Mouse (Mus musculus): ENCODE measurements around the gene Nim1k. TPM values are rescaled to one million over a fixed set of nuclear protein-coding genes. Genes with fewer than 3 reads are reported as not detected.
"Not testable (repeated sequence)": the region's sequence is repeated elsewhere in the genome, so short reads cannot be mapped to it uniquely, and the experiment has no call there.

The Nim1k gene
- total RNA-seq, 2 experiments from 2014 or later = 0.86 to 1.2 TPM

DNA sequence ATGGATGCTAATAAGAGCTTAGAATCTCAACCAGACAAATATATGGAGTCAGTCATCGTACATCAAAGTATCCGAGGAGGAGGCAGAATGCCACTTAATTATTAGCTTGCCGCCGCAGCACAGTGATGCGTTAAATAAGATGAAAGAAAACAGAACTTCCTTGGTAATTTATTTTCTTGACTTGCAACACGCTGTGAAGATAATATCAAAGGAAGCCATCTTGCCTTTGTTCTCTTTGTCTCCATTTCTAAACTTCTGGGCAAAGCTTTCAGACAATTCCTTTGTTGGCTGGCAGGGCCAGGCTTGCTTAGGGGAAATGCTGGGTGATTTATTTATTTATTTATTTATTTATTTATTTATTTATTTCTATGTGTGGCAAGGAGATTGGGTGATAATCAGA, 24.2 kb downstream of the Nim1k start:
- intact Hi-C loops (cut with DNase I) = no loop called here

DNA sequence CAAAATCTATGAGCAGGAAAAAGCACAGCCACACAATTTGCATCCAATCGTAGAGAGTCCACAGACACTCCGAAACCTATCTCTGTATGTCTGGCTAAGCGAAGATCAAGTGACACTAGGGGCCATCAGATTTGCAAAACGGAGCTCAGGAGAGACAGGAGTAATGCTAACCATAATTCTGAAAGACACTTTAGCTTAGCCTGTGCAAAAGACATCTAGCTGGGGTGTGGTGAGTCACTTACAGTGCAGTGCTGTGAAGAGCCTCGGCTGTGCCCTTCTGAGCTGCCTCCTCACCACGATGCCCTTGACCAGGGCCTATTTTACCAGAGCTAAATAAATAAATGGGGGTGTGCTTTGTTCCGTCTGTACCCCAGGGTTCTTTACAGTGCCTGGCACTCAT, 26.3 kb downstream of the Nim1k start:
- intact Hi-C loops (cut with DNase I) = no loop called here
- no peak for DNase-seq

More for the DNA sequence above, 24.2 kb downstream of the Nim1k start:
- DNase-seq = no peak

DNA sequence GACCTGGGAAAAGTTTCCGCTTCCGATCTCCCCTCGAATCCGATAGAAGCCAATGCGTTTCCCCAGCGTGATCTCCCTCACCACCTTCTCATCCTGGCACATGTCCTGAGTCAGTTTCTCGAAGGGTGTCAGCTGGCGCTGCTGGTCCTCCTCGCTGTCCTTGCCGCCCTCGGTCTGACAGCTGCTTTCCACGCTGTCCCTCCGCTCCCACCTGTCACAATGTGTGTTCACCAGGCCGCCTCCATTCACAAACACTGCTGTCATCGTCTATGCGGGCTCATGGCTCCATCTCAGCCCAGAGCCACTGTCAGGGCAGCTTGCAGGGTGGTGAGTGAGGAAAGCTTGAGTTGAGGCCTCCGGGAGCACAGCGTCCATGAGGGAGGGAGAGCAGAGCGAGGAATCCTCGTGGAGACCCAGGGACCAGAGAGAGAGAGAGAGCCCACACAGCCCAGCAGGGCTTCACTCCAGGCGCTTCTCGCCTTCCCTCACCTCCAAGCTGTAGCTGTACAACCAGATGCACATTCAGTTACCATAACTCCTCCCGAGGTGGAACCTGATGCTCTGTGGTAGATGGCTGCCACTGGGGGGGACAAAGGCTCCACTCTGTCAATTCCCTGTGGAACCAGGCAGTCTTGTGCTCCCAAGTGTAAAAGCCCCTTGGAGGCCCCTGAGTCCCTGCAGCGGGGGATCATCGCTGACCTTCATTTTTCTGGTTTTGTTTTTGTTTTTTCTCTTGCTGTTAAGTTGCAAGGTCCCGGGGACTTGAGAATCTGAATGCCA, 27.9 kb downstream of the Nim1k start:
- intact Hi-C loops (cut with DNase I) = no loop called here
- no peak for DNase-seq

DNA sequence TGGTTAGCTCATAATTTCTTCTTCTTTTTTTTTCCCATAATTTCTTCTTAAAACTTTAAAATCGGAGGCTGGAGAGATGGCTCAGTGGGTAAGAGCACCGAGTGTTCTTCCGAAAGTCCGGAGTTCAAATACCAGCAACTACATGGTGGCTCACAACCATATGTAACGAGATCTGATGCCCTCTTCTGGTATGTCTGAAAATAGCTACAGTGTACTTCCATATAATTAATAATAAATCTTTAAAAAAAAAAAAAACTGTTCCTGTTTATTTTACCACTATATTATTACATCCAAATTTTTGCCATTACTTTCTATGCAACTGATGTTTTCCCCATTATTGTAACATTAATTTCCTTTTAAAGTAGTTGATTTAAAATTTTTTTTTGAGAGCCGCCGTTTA, 31.1 kb downstream of the Nim1k start:
- no peak for DNase-seq
- intact Hi-C loops (cut with DNase I) = loop anchor here (2.0 kb wide), 1 partner anchor 84 kb away; no protein-coding TSS in a partner anchor

DNA sequence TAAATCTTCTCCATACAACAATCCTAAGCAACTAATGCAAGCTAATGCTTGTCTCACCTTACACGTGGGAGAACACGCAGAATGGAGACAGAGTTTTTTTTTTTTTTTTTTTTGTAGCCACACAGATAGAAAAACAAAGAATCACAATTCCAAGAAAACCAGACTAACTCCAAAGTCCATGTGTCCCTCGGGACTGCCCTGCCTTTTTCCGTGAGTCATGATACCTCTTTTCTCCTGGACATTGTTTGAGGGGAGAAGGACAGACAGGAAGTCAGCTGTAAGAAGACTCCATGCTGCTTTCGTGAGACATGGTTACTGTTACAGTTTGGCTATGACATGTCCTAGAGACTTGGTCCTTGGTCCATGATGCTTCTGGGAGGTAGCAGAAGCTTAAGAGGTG, 32.3 kb downstream of the Nim1k start:
- no peak for DNase-seq
- intact Hi-C loops (cut with DNase I) = no loop called here

DNA sequence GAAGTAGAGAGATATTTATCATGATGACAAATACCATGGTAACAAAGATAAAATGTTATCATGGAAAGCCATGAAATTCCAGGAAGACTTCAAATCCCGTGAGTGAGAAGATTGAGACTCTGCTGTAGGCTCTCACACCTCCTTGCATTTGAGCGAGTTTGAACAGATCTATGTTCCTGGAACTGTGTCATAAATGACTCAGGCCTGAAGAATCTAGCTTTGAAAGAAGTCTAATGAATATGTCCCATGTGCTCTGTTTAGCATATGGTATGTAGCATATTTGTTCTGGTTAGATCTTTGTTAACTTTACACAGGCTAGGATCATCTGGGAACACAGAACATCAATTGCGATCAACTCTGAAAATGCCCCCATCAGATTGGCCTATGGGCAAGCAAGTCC, 33.2 kb downstream of the Nim1k start:
- intact Hi-C loops (cut with DNase I) = no loop called here

DNA sequence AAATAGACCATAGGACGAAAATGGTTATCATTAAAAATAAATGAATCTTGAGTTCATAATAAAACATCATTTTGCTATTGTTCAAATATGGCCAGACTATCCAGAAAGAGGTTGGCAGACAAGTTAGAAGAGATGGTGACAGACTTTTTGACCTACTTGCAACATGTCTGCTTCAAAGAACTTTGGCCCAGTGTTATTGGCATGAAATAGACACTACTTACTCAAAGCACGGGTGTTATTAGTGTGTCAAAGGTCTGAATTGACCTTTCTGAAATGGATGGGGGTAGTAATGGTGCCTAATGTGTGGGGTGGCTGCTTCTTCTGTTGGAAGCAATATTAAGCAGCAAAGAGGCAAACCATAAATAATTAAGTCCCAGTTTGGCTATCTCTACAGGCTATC, 39.6 kb downstream of the Nim1k start:
- no peak for DNase-seq
- intact Hi-C loops (cut with DNase I) = no loop called here

More for the DNA sequence above, 33.2 kb downstream of the Nim1k start:
- DNase-seq = no peak

DNA sequence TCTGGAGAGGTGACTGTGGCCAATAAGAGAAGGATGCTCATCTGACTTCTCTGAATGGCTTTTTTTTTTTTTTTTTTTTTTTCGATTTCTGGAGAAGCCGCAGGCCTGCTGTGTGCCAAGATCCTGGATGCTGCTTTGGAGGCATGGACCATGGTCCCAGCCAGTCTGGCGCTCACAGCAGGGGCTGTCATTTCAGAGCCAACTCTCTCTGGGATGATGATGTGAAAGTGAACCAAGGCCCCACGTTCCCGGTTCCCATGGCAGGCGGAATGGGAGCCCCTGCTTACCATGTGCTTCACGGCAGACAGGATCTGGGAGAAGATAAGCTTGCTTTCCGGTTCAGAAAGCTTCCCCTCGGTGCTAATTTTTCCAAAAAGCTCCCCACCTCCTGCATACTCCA, 41.9 kb downstream of the Nim1k start:
- DNase-seq = no peak
- intact Hi-C loops (cut with DNase I) = no loop called here

DNA sequence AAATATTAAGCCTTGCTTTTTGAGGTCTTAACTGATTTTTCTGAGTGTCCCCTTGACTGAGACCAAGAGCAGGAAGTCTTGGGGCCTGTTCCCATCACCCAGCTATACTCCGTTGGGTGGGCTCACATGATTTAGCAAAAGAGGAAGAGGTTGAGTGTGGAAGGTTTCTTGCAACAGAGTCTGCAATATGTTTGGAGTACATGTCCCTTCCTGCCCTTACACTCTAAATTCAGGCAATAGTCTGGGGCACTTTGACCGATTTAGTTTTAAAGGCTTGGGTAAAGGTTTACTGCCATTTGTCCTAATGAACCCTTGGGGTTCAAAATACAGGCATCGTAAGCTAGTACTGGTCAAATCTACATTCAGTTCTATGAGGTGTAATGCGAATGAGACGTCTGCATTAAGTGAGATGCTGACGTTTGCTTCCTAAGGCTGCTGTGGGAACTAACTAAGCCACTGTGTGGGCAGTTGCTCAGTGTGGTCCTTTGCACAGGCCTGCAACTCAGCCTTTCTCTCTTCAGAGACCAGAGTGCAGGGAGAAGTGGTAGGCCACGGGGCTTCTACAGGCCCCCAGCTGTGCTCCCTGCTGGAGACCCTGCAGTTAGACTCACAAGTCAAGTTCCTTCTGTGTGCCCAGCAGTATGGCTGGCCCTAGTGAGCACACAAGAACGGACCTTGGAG, 42.4 kb downstream of the Nim1k start:
- intact Hi-C loops (cut with DNase I) = no loop called here
- DNase-seq = no peak

DNA sequence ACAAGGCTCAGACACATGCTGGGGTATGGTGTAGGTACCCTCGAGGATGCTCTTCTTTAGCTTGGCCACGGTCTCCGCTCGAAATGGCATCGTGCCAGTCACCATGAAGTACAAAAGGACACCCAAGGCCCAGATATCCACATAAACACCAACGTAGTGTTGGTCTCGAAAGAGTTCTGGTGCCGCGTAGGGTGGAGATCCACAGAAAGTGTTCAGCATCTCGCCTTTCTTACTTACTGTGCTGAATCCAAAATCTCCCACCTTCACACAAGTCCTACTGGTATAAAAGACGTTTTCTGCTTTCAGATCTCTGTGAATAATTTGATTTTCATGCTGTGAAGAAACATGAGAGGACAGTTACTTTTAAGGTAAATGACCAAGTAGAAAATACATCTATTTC, 43.2 kb downstream of the Nim1k start:
- intact Hi-C loops (cut with DNase I) = no loop called here
- DNase-seq = no peak

DNA sequence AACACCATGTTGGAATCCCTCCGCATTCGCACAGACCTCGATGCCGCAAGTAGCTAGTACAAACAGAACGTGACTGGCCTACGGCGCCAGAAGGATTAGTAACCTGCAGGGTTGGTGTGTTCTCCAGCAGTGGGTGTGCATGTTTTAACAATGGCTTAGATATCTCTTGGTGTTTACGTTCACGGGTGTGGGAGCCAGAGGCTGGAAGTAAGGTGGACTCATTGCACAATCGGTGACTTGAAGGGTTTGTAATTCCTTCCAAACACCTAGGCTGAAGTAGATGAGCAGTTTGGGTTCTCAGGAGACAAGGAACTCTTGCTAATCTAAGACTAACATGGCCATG, 45.4 kb downstream of the Nim1k start:
- no peak for DNase-seq
- intact Hi-C loops (cut with DNase I) = no loop called here

DNA sequence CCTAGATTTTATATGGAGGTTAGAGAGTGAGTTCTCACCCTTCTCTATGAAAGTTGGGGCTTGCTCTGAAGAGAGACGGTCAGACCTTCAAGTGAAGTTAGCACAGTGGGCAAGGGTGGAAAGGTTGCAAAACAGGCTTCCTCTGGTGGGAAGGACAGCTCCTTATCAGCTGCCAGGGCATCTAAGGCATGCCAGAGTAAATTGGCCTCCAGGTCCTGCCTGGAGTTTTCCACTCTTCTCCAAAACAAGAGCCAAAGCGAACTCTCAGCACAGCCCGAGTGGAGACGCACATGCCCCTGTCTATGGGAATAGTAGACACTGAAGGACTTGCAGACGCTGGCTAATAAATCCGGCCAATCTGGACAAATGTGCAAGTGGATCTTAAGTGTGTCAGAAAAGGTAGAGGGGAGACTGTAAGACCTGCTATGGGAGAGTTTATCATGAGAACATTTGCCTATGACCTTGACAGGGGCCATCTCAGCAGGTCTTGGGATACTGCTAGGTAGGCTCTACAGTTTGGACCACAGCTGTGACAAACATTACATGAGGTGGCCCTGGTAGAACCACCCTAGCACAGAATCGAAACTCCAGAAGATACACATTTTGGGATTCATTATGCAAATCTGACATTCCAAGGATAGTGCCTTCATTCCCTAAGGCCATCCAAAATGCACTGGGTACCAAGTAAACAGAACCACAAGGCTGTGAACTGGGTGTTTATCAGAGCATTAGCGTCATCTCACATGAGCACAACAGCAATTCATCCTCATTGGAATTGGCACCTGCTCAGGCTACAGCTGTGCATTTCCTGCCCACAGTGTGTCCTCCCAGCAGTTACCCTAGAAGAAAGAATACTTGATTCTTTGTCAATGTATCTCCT, 46.1 kb downstream of the Nim1k start:
- no peak for DNase-seq
- intact Hi-C loops (cut with DNase I) = no loop called here

DNA sequence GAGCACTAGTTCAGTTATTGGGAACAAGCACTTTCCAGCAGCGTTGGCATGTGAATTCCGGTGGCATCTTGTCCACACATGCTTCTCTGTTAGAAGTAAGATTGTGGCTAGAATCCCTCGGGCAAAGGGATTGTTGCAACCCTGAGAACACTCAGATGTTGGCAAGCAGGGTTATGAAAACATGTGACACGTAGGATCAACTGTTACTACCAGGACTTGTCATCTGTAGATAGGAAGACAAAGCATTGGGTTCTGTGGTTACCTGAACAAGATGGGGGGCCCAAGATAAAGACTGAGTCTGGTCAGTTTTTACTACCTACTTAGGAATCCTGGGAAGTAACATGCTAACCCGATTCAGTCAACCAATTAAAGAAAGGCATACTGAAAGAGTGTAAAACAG, 46.7 kb downstream of the Nim1k start:
- no peak for DNase-seq
- intact Hi-C loops (cut with DNase I) = no loop called here

DNA sequence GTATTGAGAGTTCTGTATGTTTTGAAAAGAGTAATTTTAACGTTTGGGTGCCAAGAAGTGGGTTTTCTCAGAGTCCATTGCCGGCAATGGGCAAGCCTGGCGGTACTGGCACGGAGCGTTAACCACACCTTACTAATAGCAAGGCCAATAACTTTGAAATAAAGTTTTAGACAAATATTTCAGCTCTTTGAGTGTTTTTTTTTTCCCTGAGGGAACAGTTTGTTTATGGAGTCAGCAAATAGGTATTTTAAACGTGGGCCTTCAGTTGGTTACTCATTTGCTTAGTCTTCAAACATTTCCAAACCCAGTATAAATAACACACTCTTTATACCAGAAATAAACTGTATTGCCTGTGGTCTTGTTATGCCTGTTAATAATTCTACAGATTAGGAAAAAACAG, 47.8 kb downstream of the Nim1k start:
- intact Hi-C loops (cut with DNase I) = no loop called here
- no peak for DNase-seq

DNA sequence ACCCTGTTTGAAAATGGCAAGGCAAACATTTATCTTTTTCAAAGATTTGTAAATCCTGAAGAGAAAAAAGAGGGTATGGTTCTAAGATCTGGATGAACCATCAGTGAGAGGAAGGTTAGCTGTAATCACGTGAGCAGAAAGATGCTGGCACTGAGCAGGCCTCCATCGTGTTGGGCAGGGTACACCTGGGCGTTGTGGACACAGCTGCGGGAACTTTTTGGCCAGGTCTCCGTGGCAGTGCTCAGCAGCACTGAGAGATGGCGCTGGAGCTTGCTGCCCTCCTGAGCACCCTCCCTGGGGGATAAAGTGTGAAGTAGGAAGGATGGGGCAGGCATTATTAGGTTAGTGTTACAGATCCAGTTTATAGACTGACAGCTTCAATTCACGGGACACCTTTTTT, 48.7 kb downstream of the Nim1k start:
- intact Hi-C loops (cut with DNase I) = no loop called here
- DNase-seq = no peak

DNA sequence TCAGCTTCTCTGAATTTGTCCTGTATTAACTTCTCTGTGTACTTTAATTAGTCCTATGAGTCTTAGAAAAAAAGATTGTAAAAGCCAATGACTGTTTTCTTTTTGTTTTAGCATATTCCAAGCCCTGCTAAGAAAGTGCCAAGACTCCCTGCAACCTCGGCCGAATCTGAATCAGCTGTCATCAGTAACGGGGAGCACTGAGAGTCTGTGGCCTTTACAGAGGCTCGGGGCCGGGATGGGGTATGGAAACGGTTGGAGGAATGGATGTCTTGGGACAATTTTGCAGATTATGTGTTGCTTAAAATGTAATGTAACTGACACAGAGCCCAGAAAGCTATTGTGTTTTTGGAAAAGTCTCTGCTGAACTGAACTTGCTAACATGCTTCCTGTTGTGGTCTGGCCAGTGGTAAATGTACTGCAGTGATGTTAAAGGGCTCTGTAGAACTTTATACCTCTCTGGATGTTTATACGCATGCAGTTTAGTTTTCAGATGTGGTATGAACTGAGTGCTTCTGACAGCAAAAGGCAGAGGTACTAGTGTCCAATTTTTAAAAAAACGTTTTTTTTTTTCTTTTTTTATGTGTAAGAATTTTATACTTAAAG, 49.3 kb downstream of the Nim1k start:
- DNase-seq; intact Hi-C loops (cut with DNase I): not testable (repeated sequence)

DNA sequence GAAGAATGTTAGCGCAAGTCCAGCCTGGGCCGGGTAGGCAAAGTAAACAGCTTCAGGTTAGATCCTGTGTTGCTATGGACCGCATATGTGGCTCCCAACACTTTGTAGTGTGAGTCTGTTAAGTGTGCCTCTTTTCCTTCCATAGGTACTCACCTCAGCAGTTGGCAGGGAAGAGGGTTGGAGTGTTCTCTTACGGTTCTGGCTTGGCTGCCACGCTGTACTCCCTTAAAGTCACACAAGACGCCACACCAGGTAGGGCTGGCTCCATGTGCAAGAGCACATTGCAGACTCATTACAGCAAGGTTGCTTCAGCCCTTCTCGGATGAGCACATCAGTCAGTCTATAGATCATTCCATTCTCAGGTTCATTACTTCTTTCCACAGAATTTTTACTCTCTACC, 51.4 kb downstream of the Nim1k start:
- DNase-seq = no peak
- intact Hi-C loops (cut with DNase I) = no loop called here

DNA sequence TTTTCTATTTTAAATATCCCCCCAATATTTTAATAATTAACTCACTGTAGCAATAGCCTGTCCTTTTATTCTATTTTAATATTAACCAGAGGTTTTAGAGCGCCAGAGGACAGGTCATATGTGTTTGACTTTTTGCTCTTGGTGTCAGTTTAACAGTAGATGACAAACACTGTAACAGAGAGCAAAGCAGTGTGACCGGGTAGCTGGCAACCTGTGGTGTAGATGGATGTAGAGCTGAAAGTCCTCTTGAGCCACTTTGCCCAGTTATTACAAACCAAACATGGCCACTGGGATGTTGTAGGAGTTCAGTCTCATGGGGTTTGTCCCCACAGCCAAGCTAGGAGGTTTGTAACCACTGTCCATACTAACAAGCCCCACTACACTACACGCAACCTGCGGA, 57.2 kb downstream of the Nim1k start:
- DNase-seq = no peak
- intact Hi-C loops (cut with DNase I) = no loop called here

DNA sequence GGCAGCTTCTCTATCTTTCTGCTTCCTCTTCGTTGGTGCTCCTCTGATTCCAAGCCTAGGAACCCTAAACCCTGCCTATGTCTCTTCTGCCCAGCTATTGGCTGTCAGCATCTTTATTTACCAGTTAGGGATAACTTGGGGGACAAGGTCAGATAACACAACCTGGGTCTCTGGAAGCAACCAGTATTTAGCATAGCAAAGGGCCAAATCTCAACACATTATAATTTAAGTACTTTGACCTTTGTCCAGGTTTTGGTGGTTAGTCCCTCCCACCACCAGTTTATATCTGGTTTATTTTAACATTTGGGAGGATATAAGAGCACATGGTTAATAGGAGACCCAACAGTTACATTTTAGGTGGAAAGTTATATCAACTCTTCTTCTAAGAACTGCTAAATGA, 59.2 kb downstream of the Nim1k start:
- intact Hi-C loops (cut with DNase I) = no loop called here
- no peak for DNase-seq

DNA sequence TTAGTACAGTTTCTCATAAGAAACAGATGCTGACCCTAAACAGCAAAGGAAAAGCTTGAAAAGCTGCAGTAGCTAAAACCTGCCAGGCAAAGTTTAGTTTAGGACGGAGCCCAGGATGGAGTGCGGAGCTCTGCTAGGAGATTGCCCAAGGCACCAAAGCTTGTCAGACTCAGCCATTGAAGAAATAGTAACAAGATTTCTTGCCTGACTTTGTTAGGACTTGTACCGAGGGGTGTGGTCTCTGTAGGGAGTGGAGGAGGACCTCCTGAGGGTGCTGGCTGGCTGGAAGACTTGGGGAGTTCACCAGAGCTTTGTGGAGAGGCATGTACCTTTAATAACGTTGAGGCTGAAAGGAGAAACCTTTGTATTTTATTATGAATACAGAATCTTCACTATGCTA, 60.0 kb downstream of the Nim1k start:
- no peak for DNase-seq
- intact Hi-C loops (cut with DNase I) = no loop called here

DNA sequence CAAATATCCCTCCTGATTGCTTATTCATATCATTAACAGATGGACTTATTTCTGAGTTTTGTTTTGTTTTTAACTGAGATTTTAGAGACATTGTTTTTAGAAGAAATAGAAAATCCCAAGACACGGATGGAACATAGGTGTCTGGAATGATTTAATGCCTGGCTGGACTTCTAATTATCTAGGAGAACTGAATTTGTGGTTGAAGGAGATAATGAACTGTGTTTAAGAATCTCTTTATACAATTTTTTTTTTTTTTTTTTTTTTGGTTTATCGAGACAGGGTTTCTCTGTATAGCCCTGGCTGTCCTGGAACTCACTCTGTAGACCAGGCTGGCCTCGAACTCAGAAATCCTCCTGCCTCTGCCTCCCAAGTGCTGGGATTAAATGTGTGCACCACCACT, 63.7 kb downstream of the Nim1k start:
- not testable (repeated sequence) for DNase-seq
- intact Hi-C loops (cut with DNase I) = loop anchor here (5.0 kb wide), 1 partner anchor 100 kb away; the partner anchor contains the start of gene Zfp131

Data from heart, postnatal 10 days (tissue).